Mouse (Mus musculus) MEL (cell line): ENCODE measurements at regions not wholly inside any gene's neighbourhood (a gene's known extent, or its start where the extent isn't known, plus 50 kb on each side); places are given as distances from the start of the nearest gene placed in this dataset.

Source experiments
- CHD2 ChIP-seq: IDR thresholded peaks from 2 replicates; pipeline ENCODE4 v1.6.1; 2011; ENCODE audit warnings: low read length, improper control_type of control experiment
- CTCF ChIP-seq, 3 experiments: IDR thresholded peaks in 2 of 3; conservative IDR thresholded peaks in 1 of 3; 2 replicates each; pipeline ENCODE4 v1.5.1; 2011 to 2012; ENCODE audit warnings: low read length in 3 of 3, low read depth in 2 of 3, mild to moderate bottlenecking in 2 of 3, improper control_type of control experiment in 1 of 3, inconsistent platforms in 1 of 3, mixed read lengths in 1 of 3, moderate library complexity in 1 of 3; ENCODE audit not compliant: control insufficient read depth in 1 of 3, insufficient read depth in 1 of 3, poor library complexity in 1 of 3, severe bottlenecking in 1 of 3
- EP300 ChIP-seq, 2 experiments: IDR thresholded peaks; 2 replicates each; pipeline ENCODE4 v1.6.1; 2011; ENCODE audit warnings: improper control_type of control experiment in 2 of 2, low read length in 2 of 2, low read depth in 1 of 2, mild to moderate bottlenecking in 1 of 2
- GABPA ChIP-seq: IDR thresholded peaks from 2 replicates; pipeline ENCODE4 v1.6.1; 2012; ENCODE audit warnings: low read depth, mild to moderate bottlenecking, inconsistent platforms, low read length, improper control_type of control experiment, moderate library complexity
- POLR2A ChIP-seq, 2 experiments: IDR thresholded peaks; 2 replicates each; pipeline ENCODE4 v1.6.1; 2011 to 2012; ENCODE audit warnings: low read length in 2 of 2, mild to moderate bottlenecking in 2 of 2, control low read depth in 1 of 2, improper control_type of control experiment in 1 of 2, low read depth in 1 of 2, moderate library complexity in 1 of 2; ENCODE audit not compliant: control insufficient read depth in 1 of 2, insufficient read depth in 1 of 2, poor library complexity in 1 of 2

DNA sequence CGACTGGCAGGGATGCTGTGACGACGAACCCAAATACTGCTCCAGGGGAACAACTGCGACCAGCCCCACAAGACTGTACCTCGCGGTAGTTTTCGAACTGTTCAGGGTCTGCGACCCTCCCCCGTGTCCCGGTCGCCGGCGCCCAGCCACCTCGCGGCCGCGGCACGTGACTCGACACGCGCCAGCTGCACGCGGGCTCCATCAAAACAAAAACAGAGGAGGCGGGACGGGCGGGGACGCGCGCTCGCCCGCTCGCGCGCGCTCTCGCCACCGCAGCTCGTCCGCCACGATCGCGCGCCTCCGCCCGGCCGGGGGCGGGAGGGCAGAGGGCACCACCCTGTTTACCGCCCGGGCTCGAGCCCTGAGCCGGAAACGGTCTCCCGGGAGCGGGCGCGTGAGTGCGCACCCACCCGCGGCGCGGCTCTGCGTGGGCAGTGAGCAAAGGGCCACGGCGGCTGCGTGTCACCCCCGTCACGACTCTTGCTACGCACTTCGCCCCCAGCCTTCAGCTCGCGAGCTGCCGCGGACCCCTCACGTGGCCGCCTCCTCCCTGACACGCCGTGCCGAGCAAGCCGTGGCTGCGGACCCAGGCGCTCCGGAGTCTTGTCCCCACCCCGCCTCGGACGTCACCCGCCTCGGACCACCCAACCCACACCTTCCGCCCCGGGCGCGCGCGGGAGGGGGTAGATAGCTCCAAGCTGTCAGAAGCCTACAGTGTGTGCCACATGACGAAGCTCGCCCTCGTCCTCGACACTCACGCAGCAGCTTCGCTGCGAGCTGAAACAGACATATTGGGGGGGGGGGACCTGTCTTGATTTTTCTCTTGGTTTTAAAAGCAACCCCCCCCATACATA is 182.1 kb upstream of the Mkln1 start:
- TF ChIP-seq EP300 (IDR thresholded peaks at IDR 0.05; ENCODE audit: low read depth in 1 of 2, low read length in 2 of 2) (no peak), GABPA (no peak), CHD2 (no peak), CTCF (IDR thresholded peaks at IDR 0.05 in 2 of 3, conservative IDR thresholded peaks at IDR 0.05 in 1 of 3; ENCODE audit: control insufficient read depth in 1 of 3, insufficient read depth in 1 of 3, low read depth in 2 of 3, low read length in 3 of 3, poor library complexity in 1 of 3, severe bottlenecking in 1 of 3) (no peak), POLR2A (IDR thresholded peaks at IDR 0.05; ENCODE audit: control insufficient read depth in 1 of 2, insufficient read depth in 1 of 2, low read depth in 1 of 2, low read length in 2 of 2, poor library complexity in 1 of 2) (peak in 1 of 2 experiments; percentile 36; a peak in 2 of 4 replicates)
